Mouse (Mus musculus): Measurements from ENCODE around the gene Tmem254c.
"Not testable (repeated sequence)": the region's sequence is repeated elsewhere in the genome, so short reads cannot be mapped to it uniquely, and the experiment has no call there.

The Tmem254c gene

GRCm38 (mm10) chr14:26067325-26067633, at the start of gene Tmem254c:
TSS of gene Tmem254c (minus strand) at chr14:26067355.
- DNase-seq (ENCODE audit: low spot score in 2 of 2), result not testable (repeated sequence)

GRCm38 (mm10) chr14:26097622-26098021, 30.5 kb upstream of the Tmem254c start:
- not testable (repeated sequence) for DNase-seq (ENCODE audit: low spot score in 2 of 2)

GRCm38 (mm10) chr14:26081997-26082396, 14.8 kb upstream of the Tmem254c start, which contains the start of gene Cphx3:
TSS of gene Cphx3 (plus strand) at chr14:26082297.
- DNase-seq (ENCODE audit: low spot score in 2 of 2), result not testable (repeated sequence)

- DNase-seq (ENCODE audit: low spot score in 2 of 2), result not testable (repeated sequence)
These were observed 14.1 kb upstream of the Tmem254c start, which contains the start of gene Cphx2 for GRCm38 (mm10) chr14:26081216-26081615. TSS of gene Cphx2 (plus strand) at chr14:26081516.

- not testable (repeated sequence) for DNase-seq (ENCODE audit: low spot score in 2 of 2)
These were observed 9.7 kb upstream of the Tmem254c start for GRCm38 (mm10) chr14:26076620-26077390.

GRCm38 (mm10) chr14:26066574-26067324, 406 bp downstream of the Tmem254c start:
- not testable (repeated sequence) for DNase-seq (ENCODE audit: low spot score in 2 of 2)

GRCm38 (mm10) chr14:26059362-26059761, 7.8 kb downstream of the Tmem254c start:
- DNase-seq (ENCODE audit: low spot score in 2 of 2), result not testable (repeated sequence)

GRCm38 (mm10) chr14:26058184-26058583, 9.0 kb downstream of the Tmem254c start:
- not testable (repeated sequence) for DNase-seq (ENCODE audit: low spot score in 2 of 2)

GRCm38 (mm10) chr14:26048767-26049166, 18.4 kb downstream of the Tmem254c start:
- not testable (repeated sequence) for DNase-seq (ENCODE audit: low spot score in 2 of 2)

GRCm38 (mm10) chr14:26047026-26047425, 20.1 kb downstream of the Tmem254c start:
- DNase-seq (ENCODE audit: low spot score in 2 of 2), result not testable (repeated sequence)

- not testable (repeated sequence) for DNase-seq (ENCODE audit: low spot score in 2 of 2)
These were observed 22.1 kb downstream of the Tmem254c start for GRCm38 (mm10) chr14:26045007-26045406.

GRCm38 (mm10) chr14:26042611-26043010, 24.5 kb downstream of the Tmem254c start, which contains the start of gene Gm9780:
TSS of gene Gm9780 (minus strand) at chr14:26042711.
- DNase-seq (ENCODE audit: low spot score in 2 of 2), result not testable (repeated sequence)

- not testable (repeated sequence) for DNase-seq (ENCODE audit: low spot score in 2 of 2)
These were observed 31.7 kb downstream of the Tmem254c start for GRCm38 (mm10) chr14:26035439-26035838.

GRCm38 (mm10) chr14:26034364-26034763, 32.8 kb downstream of the Tmem254c start:
- DNase-seq (ENCODE audit: low spot score in 2 of 2), result not testable (repeated sequence)

- DNase-seq (ENCODE audit: low spot score in 2 of 2), result not testable (repeated sequence)
These were observed 41.5 kb downstream of the Tmem254c start for GRCm38 (mm10) chr14:26025653-26026052.

- DNase-seq (ENCODE audit: low spot score in 2 of 2), result not testable (repeated sequence)
These were observed 44.3 kb downstream of the Tmem254c start for GRCm38 (mm10) chr14:26022831-26023230.

- DNase-seq (ENCODE audit: low spot score in 2 of 2), result not testable (repeated sequence)
These were observed 45.6 kb downstream of the Tmem254c start for GRCm38 (mm10) chr14:26021555-26021954.

GRCm38 (mm10) chr14:26016414-26016813, 50.7 kb downstream of the Tmem254c start:
- not testable (repeated sequence) for DNase-seq (ENCODE audit: low spot score in 2 of 2)
